Mouse (Mus musculus) gastrocnemius, postnatal 10 days (tissue): Measurements from ENCODE around the gene Plpp7. TPM values are rescaled to one million over a fixed set of nuclear protein-coding genes. Genes with fewer than 3 reads are reported as not detected.

Experiments used
- DNase-seq: peaks from one replicate; pipeline ENCODE4 v3.0.0; 2021; ENCODE audit warnings: mixed read lengths
- total RNA-seq, 2 experiments: library from RNA; stranded (reverse); gene quantifications; 2 replicates each; pipeline ENCODE4 v1.2.3; 2021

Gene Plpp7
- total RNA-seq, 2 experiments from 2014 or later = 90.3 to 101 TPM

- DNase-seq = no peak
Measured at GRCm38 (mm10) chr2:32139377-32139776, 44.0 kb downstream of the Plpp7 start.

- no peak for DNase-seq
Measured at GRCm38 (mm10) chr2:32140498-32140934, 45.2 kb downstream of the Plpp7 start.

- DNase-seq = no peak
Measured at GRCm38 (mm10) chr2:32141602-32142001, 46.3 kb downstream of the Plpp7 start.

GRCm38 (mm10) chr2:32142368-32142767 is 47.0 kb downstream of the Plpp7 start:
- no peak for DNase-seq

- no peak for DNase-seq
Measured at GRCm38 (mm10) chr2:32144633-32145032, 49.3 kb downstream of the Plpp7 start.

- no peak for DNase-seq
Measured at GRCm38 (mm10) chr2:32146617-32147162, 51.4 kb downstream of the Plpp7 start.

- no peak for DNase-seq
Measured at GRCm38 (mm10) chr2:32150135-32150534, 54.8 kb downstream of the Plpp7 start.

- no peak for DNase-seq
Measured at GRCm38 (mm10) chr2:32150562-32150923, 55.2 kb downstream of the Plpp7 start.

- DNase-seq = peak; percentile 80
Measured at GRCm38 (mm10) chr2:32150924-32151659, 55.8 kb downstream of the Plpp7 start, which contains the start of gene Prrc2b. TSS of gene Prrc2b (plus strand) at chr2:32151082.

GRCm38 (mm10) chr2:32151660-32152366 is 56.5 kb downstream of the Plpp7 start:
- DNase-seq = no peak

- no peak for DNase-seq
Measured at GRCm38 (mm10) chr2:32152367-32153034, 57.2 kb downstream of the Plpp7 start.

GRCm38 (mm10) chr2:32153041-32153790 is 57.9 kb downstream of the Plpp7 start:
- no peak for DNase-seq

- DNase-seq = no peak
Measured at GRCm38 (mm10) chr2:32153791-32154119, 58.4 kb downstream of the Plpp7 start.

- no peak for DNase-seq
Measured at GRCm38 (mm10) chr2:32154334-32154997, 59.1 kb downstream of the Plpp7 start.

- DNase-seq = no peak
Measured at GRCm38 (mm10) chr2:32154998-32155541, 59.7 kb downstream of the Plpp7 start.

- DNase-seq = no peak
Measured at GRCm38 (mm10) chr2:32155614-32156013, 60.3 kb downstream of the Plpp7 start.

GRCm38 (mm10) chr2:32156645-32157044 is 61.3 kb downstream of the Plpp7 start:
- no peak for DNase-seq

GRCm38 (mm10) chr2:32157328-32157727 is 62.0 kb downstream of the Plpp7 start:
- DNase-seq = no peak

GRCm38 (mm10) chr2:32158616-32159239 is 63.4 kb downstream of the Plpp7 start:
- DNase-seq = no peak
